Mouse (Mus musculus): ENCODE data around the gene Usp5.
A peak's percentile ranks its signal among the peaks of the same experiment; 100 is the strongest.

DNA sequence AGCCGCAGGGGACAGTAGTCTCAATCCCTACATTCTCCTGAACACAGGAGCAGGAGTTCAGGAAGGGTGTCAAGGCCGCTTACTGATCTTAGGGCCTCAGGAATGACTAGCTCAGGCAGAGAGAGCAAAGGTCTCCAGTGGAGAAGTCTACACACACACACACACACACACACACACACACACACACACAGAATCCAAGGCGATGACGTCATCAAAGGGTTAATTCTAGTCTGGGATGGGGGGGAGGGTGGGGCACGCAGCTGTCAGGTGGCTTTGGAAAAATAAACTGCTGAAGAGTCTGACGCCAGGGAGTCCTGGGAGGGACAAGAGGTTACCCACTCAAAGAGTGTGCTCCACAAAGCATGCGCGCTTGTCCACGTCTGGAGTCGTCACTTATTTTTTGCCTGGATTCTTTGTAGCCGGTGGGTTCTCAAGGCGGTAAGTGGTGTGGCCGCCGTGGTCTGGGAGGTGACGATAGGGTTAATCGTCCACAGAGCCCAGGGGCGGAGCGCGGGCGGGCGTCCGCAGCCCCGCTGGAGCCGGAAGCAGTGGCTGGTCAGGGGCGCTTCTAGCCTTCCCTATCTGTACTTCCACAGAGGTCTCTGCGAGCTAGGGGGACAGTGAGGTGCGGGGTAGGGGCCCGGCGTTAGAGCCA is 20.8 kb downstream of the Usp5 start, which contains the start of gene Spsb2:
- TF ChIP-seq CTCF (IDR thresholded peaks at IDR 0.05; ENCODE audit: extremely low read depth, insufficient read length, insufficient replicate concordance, low read depth, low read length) (no peak), POLR2A (IDR thresholded peaks at IDR 0.05; ENCODE audit: low read depth, low read length) (peak; percentile 22; the same call in 1 of the 2 replicates)
